Mouse (Mus musculus): ENCODE data around the gene Ncor1. TPM values are rescaled to one million over a fixed set of nuclear protein-coding genes. Genes with fewer than 3 reads are reported as not detected.
"Not testable (repeated sequence)": the region's sequence is repeated elsewhere in the genome, so short reads cannot be mapped to it uniquely, and the experiment has no call there.

Gene Ncor1
- polyA plus RNA-seq, 1 experiment from 2014 or later, result 156 TPM

- Histone ChIP-seq H3K4me3 (ENCODE audit: low read depth, low read length) (no peak overlapping the region), H3K36me3 (ENCODE audit: control insufficient read depth, insufficient read depth, low read length) (no peaks in the 10 kb centered on the region), H3K4me1 (ENCODE audit: control insufficient read depth, insufficient read depth, low read length) (no peaks in the 10 kb centered on the region), H3K9me3 (replicated peaks; ENCODE audit: control insufficient read depth, low read length, poor library complexity, severe bottlenecking) (no peaks in the 10 kb centered on the region), H3K27me3 (ENCODE audit: control insufficient read depth, insufficient read depth, low read depth, low read length) (no peaks in the 10 kb centered on the region), H3K4me2 (ENCODE audit: low read length) (no peak overlapping the region), H3K9ac (ENCODE audit: low read depth, low read length) (no peak overlapping the region), H3K27ac (ENCODE audit: low read length) (no peak overlapping the region)
- 93% methylated on average over 3 of the region's 3 CpGs for WGBS
- no peak for ATAC-seq
Measured at GRCm38 (mm10) chr11:62465849-62466248, 7.5 kb upstream of the Ncor1 start.

GRCm38 (mm10) chr11:62464696-62465095, 6.4 kb upstream of the Ncor1 start:
- no peaks in the 10 kb centered on the region for H3K27me3 ChIP-seq (ENCODE audit: control insufficient read depth, insufficient read depth, low read depth, low read length)
- no peaks in the 10 kb centered on the region for H3K9me3 ChIP-seq (replicated peaks; ENCODE audit: control insufficient read depth, low read length, poor library complexity, severe bottlenecking)
- WGBS, result 94% methylated on average over 3 of the region's 3 CpGs
- no peaks in the 10 kb centered on the region for H3K4me1 ChIP-seq (ENCODE audit: control insufficient read depth, insufficient read depth, low read length)
- no peak for ATAC-seq
- H3K27ac ChIP-seq (ENCODE audit: low read length), result no peak overlapping the region
- H3K9ac ChIP-seq (ENCODE audit: low read depth, low read length), result no peak overlapping the region
- H3K4me3 ChIP-seq (ENCODE audit: low read depth, low read length), result no peak overlapping the region
- no peak overlapping the region for H3K4me2 ChIP-seq (ENCODE audit: low read length)
- no peaks in the 10 kb centered on the region for H3K36me3 ChIP-seq (ENCODE audit: control insufficient read depth, insufficient read depth, low read length)

GRCm38 (mm10) chr11:62463225-62463915, 5.0 kb upstream of the Ncor1 start:
- H3K9ac ChIP-seq (ENCODE audit: low read depth, low read length), result no peak overlapping the region
- no peak for ATAC-seq
- H3K27me3 ChIP-seq (ENCODE audit: control insufficient read depth, insufficient read depth, low read depth, low read length), result no peaks in the 10 kb centered on the region
- no peaks in the 10 kb centered on the region for H3K36me3 ChIP-seq (ENCODE audit: control insufficient read depth, insufficient read depth, low read length)
- 68% methylated on average over 2 of the region's 2 CpGs for WGBS
- no peaks in the 10 kb centered on the region for H3K9me3 ChIP-seq (replicated peaks; ENCODE audit: control insufficient read depth, low read length, poor library complexity, severe bottlenecking)
- no peak overlapping the region for H3K4me3 ChIP-seq (ENCODE audit: low read depth, low read length)
- H3K4me2 ChIP-seq (ENCODE audit: low read length), result no peak overlapping the region
- H3K27ac ChIP-seq (ENCODE audit: low read length), result no peak overlapping the region
- H3K4me1 ChIP-seq (ENCODE audit: control insufficient read depth, insufficient read depth, low read length), result peaks cover 6% of the 10 kb centered on the region

GRCm38 (mm10) chr11:62462529-62462928, 4.2 kb upstream of the Ncor1 start:
- H3K36me3 ChIP-seq (ENCODE audit: control insufficient read depth, insufficient read depth, low read length); H3K27ac ChIP-seq (ENCODE audit: low read length); H3K4me1 ChIP-seq (ENCODE audit: control insufficient read depth, insufficient read depth, low read length); H3K27me3 ChIP-seq (ENCODE audit: control insufficient read depth, insufficient read depth, low read depth, low read length); ATAC-seq; H3K9me3 ChIP-seq (replicated peaks; ENCODE audit: control insufficient read depth, low read length, poor library complexity, severe bottlenecking); H3K4me3 ChIP-seq (ENCODE audit: low read depth, low read length); H3K9ac ChIP-seq (ENCODE audit: low read depth, low read length); H3K4me2 ChIP-seq (ENCODE audit: low read length): not testable (repeated sequence)
- whole genome bisulfite sequencing, result 89% methylated on average over 1 of the region's 1 CpGs

GRCm38 (mm10) chr11:62458780-62459179, 439 bp upstream of the Ncor1 start:
- H3K4me3 ChIP-seq (ENCODE audit: low read depth, low read length), result peak overlapping the region; percentile 79
- peaks cover 19% of the 10 kb centered on the region for H3K4me1 ChIP-seq (ENCODE audit: control insufficient read depth, insufficient read depth, low read length)
- H3K36me3 ChIP-seq (ENCODE audit: control insufficient read depth, insufficient read depth, low read length), result no peaks in the 10 kb centered on the region
- H3K27me3 ChIP-seq (ENCODE audit: control insufficient read depth, insufficient read depth, low read depth, low read length), result no peaks in the 10 kb centered on the region
- ATAC-seq, result no peak
- WGBS, result 2% methylated on average over 9 of the region's 9 CpGs
- peak overlapping the region; percentile 86 for H3K9ac ChIP-seq (ENCODE audit: low read depth, low read length)
- no peaks in the 10 kb centered on the region for H3K9me3 ChIP-seq (replicated peaks; ENCODE audit: control insufficient read depth, low read length, poor library complexity, severe bottlenecking)
- peak overlapping the region; percentile 88 for H3K4me2 ChIP-seq (ENCODE audit: low read length)
- peak overlapping the region; percentile 95 for H3K27ac ChIP-seq (ENCODE audit: low read length)

GRCm38 (mm10) chr11:62457891-62458270, 460 bp downstream of the Ncor1 start:
- peak overlapping the region; percentile 79 for H3K4me3 ChIP-seq (ENCODE audit: low read depth, low read length)
- H3K9ac ChIP-seq (ENCODE audit: low read depth, low read length), result peak overlapping the region; percentile 86
- H3K27ac ChIP-seq (ENCODE audit: low read length), result peak overlapping the region; percentile 95
- H3K4me2 ChIP-seq (ENCODE audit: low read length), result peak overlapping the region; percentile 88
- H3K9me3 ChIP-seq (replicated peaks; ENCODE audit: control insufficient read depth, low read length, poor library complexity, severe bottlenecking), result no peaks in the 10 kb centered on the region
- no peak for ATAC-seq
- H3K27me3 ChIP-seq (ENCODE audit: control insufficient read depth, insufficient read depth, low read depth, low read length), result no peaks in the 10 kb centered on the region
- under 1% methylated on average over 18 of the region's 18 CpGs for WGBS
- no peaks in the 10 kb centered on the region for H3K36me3 ChIP-seq (ENCODE audit: control insufficient read depth, insufficient read depth, low read length)
- peaks cover 23% of the 10 kb centered on the region for H3K4me1 ChIP-seq (ENCODE audit: control insufficient read depth, insufficient read depth, low read length)

- peak overlapping the region; percentile 86 for H3K9ac ChIP-seq (ENCODE audit: low read depth, low read length)
- no peaks in the 10 kb centered on the region for H3K36me3 ChIP-seq (ENCODE audit: control insufficient read depth, insufficient read depth, low read length)
- H3K4me2 ChIP-seq (ENCODE audit: low read length), result peak overlapping the region; percentile 88
- H3K27ac ChIP-seq (ENCODE audit: low read length), result peak overlapping the region; percentile 95
- no peaks in the 10 kb centered on the region for H3K27me3 ChIP-seq (ENCODE audit: control insufficient read depth, insufficient read depth, low read depth, low read length)
- H3K4me3 ChIP-seq (ENCODE audit: low read depth, low read length), result peak overlapping the region; percentile 79
- ATAC-seq, result peak; percentile 95
- peaks cover 23% of the 10 kb centered on the region for H3K4me1 ChIP-seq (ENCODE audit: control insufficient read depth, insufficient read depth, low read length)
- H3K9me3 ChIP-seq (replicated peaks; ENCODE audit: control insufficient read depth, low read length, poor library complexity, severe bottlenecking), result no peaks in the 10 kb centered on the region
- 0% methylated on average over 58 of the region's 73 CpGs for WGBS
Measured at GRCm38 (mm10) chr11:62457241-62457890, 975 bp downstream of the Ncor1 start.

GRCm38 (mm10) chr11:62456483-62457172, 1.7 kb downstream of the Ncor1 start:
- H3K36me3 ChIP-seq (ENCODE audit: control insufficient read depth, insufficient read depth, low read length), result no peaks in the 10 kb centered on the region
- peak overlapping the region; percentile 86 for H3K9ac ChIP-seq (ENCODE audit: low read depth, low read length)
- no peaks in the 10 kb centered on the region for H3K9me3 ChIP-seq (replicated peaks; ENCODE audit: control insufficient read depth, low read length, poor library complexity, severe bottlenecking)
- peak; percentile 85 for ATAC-seq
- H3K4me1 ChIP-seq (ENCODE audit: control insufficient read depth, insufficient read depth, low read length), result peaks cover 23% of the 10 kb centered on the region
- no peaks in the 10 kb centered on the region for H3K27me3 ChIP-seq (ENCODE audit: control insufficient read depth, insufficient read depth, low read depth, low read length)
- 0% methylated on average over 25 of the region's 42 CpGs for WGBS
- H3K4me2 ChIP-seq (ENCODE audit: low read length), result peak overlapping the region; percentile 78
- H3K27ac ChIP-seq (ENCODE audit: low read length), result peak overlapping the region; percentile 95
- peak overlapping the region; percentile 79 for H3K4me3 ChIP-seq (ENCODE audit: low read depth, low read length)

GRCm38 (mm10) chr11:62456021-62456482, 2.3 kb downstream of the Ncor1 start:
- ATAC-seq, result no peak
- Histone ChIP-seq H3K27ac (ENCODE audit: low read length) (peak overlapping the region; percentile 55; the same call in 1 of the 2 replicates), H3K36me3 (ENCODE audit: control insufficient read depth, insufficient read depth, low read length) (no peaks in the 10 kb centered on the region), H3K4me2 (ENCODE audit: low read length) (peak overlapping the region; percentile 78), H3K9me3 (replicated peaks; ENCODE audit: control insufficient read depth, low read length, poor library complexity, severe bottlenecking) (no peaks in the 10 kb centered on the region), H3K4me3 (ENCODE audit: low read depth, low read length) (peak overlapping the region; percentile 79), H3K9ac (ENCODE audit: low read depth, low read length) (peak overlapping the region; percentile 86), H3K4me1 (ENCODE audit: control insufficient read depth, insufficient read depth, low read length) (peaks cover 23% of the 10 kb centered on the region), H3K27me3 (ENCODE audit: control insufficient read depth, insufficient read depth, low read depth, low read length) (no peaks in the 10 kb centered on the region)
- WGBS, result 4% methylated on average over 3 of the region's 3 CpGs
